ENCODE assay signal across 8 mouse cellular contexts in genomic region chr17:5977056-5977920, GRCm38 (mm10). TPM values are rescaled to one million over a fixed set of nuclear protein-coding genes. Genes with fewer than 3 reads are reported as not detected.
DNase-seq lines count a peak whose midpoint lies in the region; ATAC-seq and TF ChIP-seq lines count a peak whose summit lies in the region.
"Had no signal": no experiment of that assay in that cellular context is flagged by ENCODE, and none has a peak within 500 bp of the region (broad histone marks: within the 10 kb centered on the region; RNA-seq: fewer than 3 reads in every experiment).

No protein-coding gene starts in this region.

- TF ChIP-seq POLR2A in thymus, adult 2 months (IDR thresholded peaks at IDR 0.05; ENCODE audit: control insufficient read depth, extremely low read depth, insufficient read depth, low read length, poor library complexity): no peak

- no peaks in the 10 kb centered on the region for H3K36me3 ChIP-seq in thymus, adult 2 months (ENCODE audit: control insufficient read depth, insufficient read depth, low read length)
- no peaks in the 10 kb centered on the region for H3K36me3 ChIP-seq in embryonic facial prominence, embryonic 13.5 days
- H3K36me3 ChIP-seq: neural tube, embryonic 12.5 days had no signal

- no peak overlapping the region for H3K4me3 ChIP-seq in thymus, adult 2 months (ENCODE audit: control insufficient read depth, insufficient read depth, low read length)
- H3K4me3 ChIP-seq in embryonic facial prominence, embryonic 13.5 days: no peak overlapping the region
- H3K4me3 ChIP-seq: neural tube, embryonic 12.5 days had no signal

- peaks cover 39% of the 10 kb centered on the region for H3K4me1 ChIP-seq in thymus, adult 2 months (replicated peaks; ENCODE audit: control insufficient read depth, insufficient read depth, low read length)
- peaks cover 35% of the 10 kb centered on the region for H3K4me1 ChIP-seq in embryonic facial prominence, embryonic 13.5 days
- H3K4me1 ChIP-seq: neural tube, embryonic 12.5 days had no signal

- H3K4me2 ChIP-seq in embryonic facial prominence, embryonic 13.5 days: peak overlapping the region; percentile 42
- H3K4me2 ChIP-seq: neural tube, embryonic 12.5 days had no signal

- no peak for ATAC-seq in embryonic facial prominence, embryonic 13.5 days (ENCODE audit: insufficient number of reproducible peaks, insufficient read depth, low FRiP score, low TSS enrichment, low read depth)
- ATAC-seq in erythroblast, adult 5-6 weeks (replicated peaks; ENCODE audit: low FRiP score, poor library complexity, severe bottlenecking): no peak

- WGBS in thymus, adult 2 months: 84% methylated on average over 16 of the region's 16 CpGs
- WGBS in embryonic facial prominence, embryonic 13.5 days: 45% methylated on average over 16 of the region's 16 CpGs

- no peaks in the 10 kb centered on the region for H3K9me3 ChIP-seq in embryonic facial prominence, embryonic 13.5 days
- H3K9me3 ChIP-seq: neural tube, embryonic 12.5 days had no signal

- no peak overlapping the region for H3K9ac ChIP-seq in embryonic facial prominence, embryonic 13.5 days
- H3K9ac ChIP-seq: neural tube, embryonic 12.5 days had no signal

- peak overlapping the region; percentile 22; the same call in 1 of the 2 replicates for H3K27ac ChIP-seq in thymus, adult 2 months (ENCODE audit: control insufficient read depth, insufficient read depth, low read length)
- H3K27ac ChIP-seq in embryonic facial prominence, embryonic 13.5 days: peak overlapping the region; percentile 75
- H3K27ac ChIP-seq: neural tube, embryonic 12.5 days had no signal

- intact Hi-C loops in heart, postnatal 10 days (cut with DNase I): loop anchor here (2.0 kb wide), 1 partner anchor 40 kb away; no protein-coding TSS in a partner anchor

- TF ChIP-seq CTCF in thymus, adult 2 months (IDR thresholded peaks at IDR 0.05; ENCODE audit: borderline replicate concordance, control insufficient read depth, extremely low read depth, insufficient read depth, low read length, poor library complexity): no peak

- no peaks in the 10 kb centered on the region for H3K27me3 ChIP-seq in thymus, adult 2 months (ENCODE audit: control insufficient read depth, insufficient read depth, low read length)
- H3K27me3 ChIP-seq in embryonic facial prominence, embryonic 13.5 days: no peaks in the 10 kb centered on the region

- no peak for DNase-seq in thymus, adult 2 months
- no peak for DNase-seq in thymus, postnatal 10 days (ENCODE audit: low spot score in 2 of 2)
- peak; percentile 61 to 72 for DNase-seq in heart, postnatal 10 days
- DNase-seq in lung, postnatal 36 days: peak; percentile 86
- no peak for DNase-seq in neural tube, embryonic 10.5 days (ENCODE audit: extremely low spot score, low spot score)

RNA-seq across cellular contexts. Expression of gene Synj2, which starts 36.2 kb away (rescaled TPM):
- 9.0 and 9.8 TPM in 2 replicates for polyA plus RNA-seq in thymus, adult 2 months (2012; rRNA removed)
- polyA plus RNA-seq in embryonic facial prominence, embryonic 13.5 days (2015; fragmentation: Nextera tagmentation; extraction: Ambion mirVana): 2.5 and 2.9 TPM in 2 replicates
- 10 to 100 TPM; 28.2 to 34.1 TPM for total RNA-seq in heart, postnatal 10 days (2021)
- total RNA-seq in erythroblast, adult 5-6 weeks (2015; ENCODE audit: low replicate concordance): 0.63 and 1.3 TPM in 2 replicates
- total RNA-seq in erythroblast, adult 5-6 weeks (2017; ENCODE audit: low replicate concordance): 0.85 and 4.6 TPM in 2 replicates

Comparison
In these comparisons a context has a peak if more than half of its experiments do, and no peak if none do; other contexts are left out.
1. DNase-seq: peak in heart, postnatal 10 days (2 of 2) and lung, postnatal 36 days (single experiment); none in thymus, adult 2 months (single experiment), thymus, postnatal 10 days (0 of 2) and neural tube, embryonic 10.5 days (single experiment).
2. RNA of gene Synj2, which starts 36.2 kb away (total RNA-seq): 28.2 to 34.1 TPM in heart, postnatal 10 days; 0.63 to 4.6 TPM in erythroblast, adult 5-6 weeks; every median in the first group is over 4 times any median in the second.